Mouse (Mus musculus) layer of hippocampus, postnatal 10 days (tissue): ENCODE data around the gene Sh3glb1. TPM values are rescaled to one million over a fixed set of nuclear protein-coding genes. Genes with fewer than 3 reads are reported as not detected.

Source experiments
- total RNA-seq, 2 experiments: library from RNA; stranded (reverse); gene quantifications; 2 replicates each; pipeline ENCODE4 v1.2.3; 2021

Sh3glb1 gene
- total RNA-seq, 2 experiments from 2014 or later, result 101 to 110 TPM

Other genes with a start within 250 kb of the Sh3glb1 start
- 10 to 100 TPM; 48.8 to 51.9 TPM for gene Hs2st1, start 150.2 kb downstream of the Sh3glb1 start, total RNA-seq
- 100 to 1,000 TPM; 293 to 294 TPM for gene Selenof, start 150.0 kb downstream of the Sh3glb1 start, total RNA-seq
- gene Clca3a1, start 40.6 kb upstream of the Sh3glb1 start, total RNA-seq, result under 1 TPM; 0.80 to 0.82 TPM
- 1 to 10 TPM in 1 of 2 experiments, under 1 TPM in 1; 0.91 to 1.1 TPM for gene Clca3a2, start 99.2 kb upstream of the Sh3glb1 start, total RNA-seq
- not detected for gene Clca3b, start 129.0 kb upstream of the Sh3glb1 start, total RNA-seq
- gene Clca4b, start 212.2 kb upstream of the Sh3glb1 start, total RNA-seq, result not detected